Mouse (Mus musculus) gonadal fat pad, adult 2 months (tissue): ENCODE measurements around the gene Cpsf4l. TPM values are rescaled to one million over a fixed set of nuclear protein-coding genes. Genes with fewer than 3 reads are reported as not detected.

Experiments
- DNase-seq: peaks from one replicate; pipeline ENCODE4 v3.0.0-alpha.2; 2012; ENCODE audit warnings: low read depth
- polyA plus RNA-seq: library from polyadenylated mRNA; depleted of rRNA; stranded (reverse); fragments of >200 nt; gene quantifications from 2 replicates; pipeline ENCODE4 v1.2.3, GENCODE M21; 2012

The Cpsf4l gene
- polyA plus RNA-seq, 1 experiment = 9.7 TPM

GRCm38 (mm10) chr11:113699643-113700042 lies 10.2 kb downstream of the Cpsf4l start:
- no peak for DNase-seq

GRCm38 (mm10) chr11:113698013-113698545 lies 11.7 kb downstream of the Cpsf4l start:
- no peak for DNase-seq

- DNase-seq = no peak
Measured at GRCm38 (mm10) chr11:113697571-113697970, 12.2 kb downstream of the Cpsf4l start.

- no peak for DNase-seq
Measured at GRCm38 (mm10) chr11:113691851-113692250, 18.0 kb downstream of the Cpsf4l start.

GRCm38 (mm10) chr11:113691318-113691717 lies 18.5 kb downstream of the Cpsf4l start:
- no peak for DNase-seq

GRCm38 (mm10) chr11:113690506-113690905 lies 19.3 kb downstream of the Cpsf4l start:
- no peak for DNase-seq

GRCm38 (mm10) chr11:113687031-113687430 lies 22.8 kb downstream of the Cpsf4l start:
- DNase-seq = no peak

GRCm38 (mm10) chr11:113684707-113685426 lies 24.9 kb downstream of the Cpsf4l start:
- DNase-seq = no peak

- DNase-seq = no peak
Measured at GRCm38 (mm10) chr11:113683957-113684706, 25.7 kb downstream of the Cpsf4l start, which contains the start of the genes Fam104a and D11Wsu47e. Fam104a (minus strand) TSS chr11:113684155. D11Wsu47e (plus strand) TSS chr11:113684412.

- DNase-seq = no peak
Measured at GRCm38 (mm10) chr11:113683627-113683956, 26.2 kb downstream of the Cpsf4l start.

GRCm38 (mm10) chr11:113682897-113683626 lies 26.8 kb downstream of the Cpsf4l start:
- DNase-seq = no peak

GRCm38 (mm10) chr11:113681979-113682378 lies 27.8 kb downstream of the Cpsf4l start:
- DNase-seq = no peak

GRCm38 (mm10) chr11:113680954-113681353 lies 28.9 kb downstream of the Cpsf4l start:
- DNase-seq = no peak

GRCm38 (mm10) chr11:113678373-113678772 lies 31.4 kb downstream of the Cpsf4l start:
- no peak for DNase-seq

- DNase-seq = no peak
Measured at GRCm38 (mm10) chr11:113677378-113677777, 32.4 kb downstream of the Cpsf4l start.

- no peak for DNase-seq
Measured at GRCm38 (mm10) chr11:113676847-113677246, 33.0 kb downstream of the Cpsf4l start.

GRCm38 (mm10) chr11:113674595-113674994 lies 35.2 kb downstream of the Cpsf4l start:
- no peak for DNase-seq

GRCm38 (mm10) chr11:113673614-113674013 lies 36.2 kb downstream of the Cpsf4l start:
- DNase-seq = no peak

GRCm38 (mm10) chr11:113669711-113670110 lies 40.1 kb downstream of the Cpsf4l start:
- DNase-seq = no peak

- no peak for DNase-seq
Measured at GRCm38 (mm10) chr11:113668857-113669256, 41.0 kb downstream of the Cpsf4l start.

GRCm38 (mm10) chr11:113667704-113668103 lies 42.1 kb downstream of the Cpsf4l start:
- no peak for DNase-seq

- no peak for DNase-seq
Measured at GRCm38 (mm10) chr11:113667122-113667521, 42.7 kb downstream of the Cpsf4l start.
